Mouse (Mus musculus) heart, embryonic 10.5 days (tissue): Measurements from ENCODE around the gene Fhl2. TPM values are rescaled to one million over a fixed set of nuclear protein-coding genes. Genes with fewer than 3 reads are reported as not detected.
A peak's percentile ranks its signal among the peaks of the same experiment; 100 is the strongest.

Source experiments
- DNase-seq: peaks from one replicate; pipeline ENCODE4 v3.0.0-alpha.2; 2017; ENCODE audit warnings: low spot score
- H3K27ac ChIP-seq: fragments of 300-500 bp; sonication (generic); 2 replicates; pipeline ENCODE4 v1.5.1; 2016; ENCODE audit warnings: mild to moderate bottlenecking
- H3K27me3 ChIP-seq: fragments of 300-500 bp; sonication (generic); 2 replicates; pipeline ENCODE4 v1.6.1; 2016; ENCODE audit warnings: mild to moderate bottlenecking; ENCODE audit not compliant: poor library complexity, insufficient read depth, severe bottlenecking
- H3K36me3 ChIP-seq: fragments of 300-500 bp; sonication (generic); 2 replicates; pipeline ENCODE4 v1.6.1; 2016; ENCODE audit warnings: mild to moderate bottlenecking, moderate library complexity
- H3K4me1 ChIP-seq: fragments of 300-500 bp; sonication (generic); 2 replicates; pipeline ENCODE4 v1.6.1; 2016; ENCODE audit warnings: mild to moderate bottlenecking
- H3K4me3 ChIP-seq: fragments of 300-500 bp; sonication (generic); 2 replicates; pipeline ENCODE4 v1.5.1; 2016; ENCODE audit warnings: mild to moderate bottlenecking, moderate library complexity
- H3K9me3 ChIP-seq: fragments of 300-500 bp; sonication (generic); 2 replicates; pipeline ENCODE4 v1.6.1; 2016; ENCODE audit warnings: mild to moderate bottlenecking, moderate library complexity
- WGBS: fragments of 180-500 bp; shearing (Covaris S2); methylation state at CpG from one replicate; pipeline ENCODE4 v1.1.7; 2016; 5-methylcytosine and 5-hydroxymethylcytosine counted together
- polyA plus RNA-seq: library from polyadenylated mRNA; unstranded; fragments of >200 nt; fragmentation: Nextera tagmentation; extraction: Ambion mirVana; gene quantifications from 2 replicates; pipeline ENCODE4 v1.2.1, GENCODE M21; 2016

Fhl2 gene
- polyA plus RNA-seq: 112 and 178 TPM in 2 replicates

DNA sequence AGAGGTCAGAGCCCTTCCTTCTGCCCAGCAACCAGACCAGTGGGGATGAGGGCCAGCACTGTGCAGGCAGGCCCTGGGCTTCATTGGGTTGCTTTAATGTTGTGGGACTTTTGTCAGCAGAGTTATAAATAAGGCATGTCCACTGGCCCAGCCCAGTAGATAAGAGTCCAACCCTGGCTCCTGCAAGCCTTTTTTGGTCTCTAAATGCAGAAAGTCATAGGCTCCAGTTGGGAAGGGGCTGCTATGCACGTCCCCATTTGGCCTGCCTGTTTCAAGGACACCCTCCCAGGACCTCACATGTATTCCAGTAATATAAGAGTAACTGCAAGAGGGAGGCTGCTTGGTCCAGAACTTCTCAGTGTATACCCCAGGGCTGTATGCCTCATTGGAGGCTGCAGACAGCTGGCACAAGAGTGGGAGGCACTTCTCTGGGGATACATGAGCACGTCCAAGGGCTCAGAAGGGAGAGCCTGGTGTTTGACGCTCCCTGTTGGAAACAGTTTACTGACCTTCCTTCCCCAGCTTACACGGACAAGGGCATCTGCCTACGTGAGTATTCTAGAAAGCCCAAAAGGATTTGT, at the start of gene Fhl2:
Gene Fhl2 (minus strand): TSS at position 324 of the 581 bp plus-strand sequence.
- no peak for DNase-seq
- H3K4me3 ChIP-seq: peak within 1 kb of the TSS; percentile 35

DNA sequence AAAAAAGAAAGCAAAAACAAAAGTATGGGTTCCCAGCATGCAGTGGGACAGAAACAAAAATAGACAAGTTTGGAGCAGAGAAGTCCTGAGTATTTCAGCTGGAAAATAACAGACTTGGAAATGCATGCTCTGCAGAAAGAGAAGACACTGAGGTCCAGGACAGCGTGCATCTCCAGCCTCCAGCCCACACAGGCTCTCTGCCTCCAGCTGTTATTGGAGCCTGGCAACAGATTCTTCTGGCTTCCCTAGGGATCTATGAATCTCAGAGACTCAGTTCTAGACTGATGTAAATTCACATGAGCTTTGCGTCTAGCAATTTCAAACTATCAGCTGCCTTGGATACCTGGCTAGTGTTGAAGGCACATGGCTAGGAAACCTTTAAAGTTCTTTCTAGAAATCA, 48.2 kb upstream of the Fhl2 start:
- whole genome bisulfite sequencing: 78% methylated on average over 2 of the region's 2 CpGs
- Histone ChIP-seq H3K27me3 (no peaks in the 10 kb centered on the region), H3K9me3 (no peaks in the 10 kb centered on the region), H3K4me3 (no peak overlapping the region), H3K36me3 (no peaks in the 10 kb centered on the region), H3K27ac (no peak overlapping the region), H3K4me1 (peaks cover 38% of the 10 kb centered on the region)
- no peak for DNase-seq

More for the DNA sequence above, at the start of gene Fhl2:
- Histone ChIP-seq H3K4me1 (peaks cover 27% of the 10 kb centered on the region), H3K27me3 (no peaks in the 10 kb centered on the region), H3K36me3 (no peaks in the 10 kb centered on the region), H3K27ac (peak within 1 kb of the TSS; percentile 83), H3K9me3 (no peaks in the 10 kb centered on the region)
- WGBS: 54% methylated on average over 5 of the region's 5 CpGs

GRCm38 (mm10) chr1:43241208-43241607, 44.4 kb upstream of the Fhl2 start:
- WGBS: 75% methylated on average over 2 of the region's 2 CpGs
- Histone ChIP-seq H3K36me3 (no peaks in the 10 kb centered on the region), H3K27me3 (no peaks in the 10 kb centered on the region), H3K27ac (no peak overlapping the region), H3K4me1 (peaks cover 32% of the 10 kb centered on the region), H3K9me3 (no peaks in the 10 kb centered on the region), H3K4me3 (no peak overlapping the region)
- DNase-seq: no peak

DNA sequence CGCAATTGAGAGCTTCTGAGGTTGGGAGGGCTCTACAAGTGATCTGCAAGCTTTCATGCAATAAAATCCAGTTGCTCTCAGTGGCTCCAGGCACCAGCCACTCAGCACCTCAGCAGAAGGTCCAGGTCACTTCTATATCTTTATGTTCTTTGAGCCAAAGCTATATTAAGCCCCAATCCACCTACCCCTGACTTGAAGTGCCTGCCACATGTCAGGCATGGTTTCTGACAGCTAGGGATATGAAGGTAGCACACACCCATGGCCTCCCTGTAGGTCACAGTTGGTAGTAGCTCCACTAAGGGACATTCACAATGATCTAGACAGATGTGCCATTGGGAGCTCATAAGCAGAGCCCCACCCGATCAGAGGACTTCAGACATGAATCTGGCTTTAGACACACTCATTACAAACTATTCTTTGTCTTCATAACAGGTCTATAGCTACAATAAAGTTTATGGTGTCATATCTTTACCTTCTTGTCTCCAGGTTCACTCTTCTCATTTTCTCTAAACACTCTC, 43.1 kb upstream of the Fhl2 start:
- H3K27me3 ChIP-seq: no peaks in the 10 kb centered on the region
- no peak overlapping the region for H3K4me3 ChIP-seq
- H3K36me3 ChIP-seq: no peaks in the 10 kb centered on the region
- WGBS: 59% methylated on average over 2 of the region's 2 CpGs
- H3K27ac ChIP-seq: no peak overlapping the region; the same call in 1 of the 2 replicates
- peaks cover 38% of the 10 kb centered on the region for H3K4me1 ChIP-seq
- DNase-seq: no peak
- no peaks in the 10 kb centered on the region for H3K9me3 ChIP-seq

DNA sequence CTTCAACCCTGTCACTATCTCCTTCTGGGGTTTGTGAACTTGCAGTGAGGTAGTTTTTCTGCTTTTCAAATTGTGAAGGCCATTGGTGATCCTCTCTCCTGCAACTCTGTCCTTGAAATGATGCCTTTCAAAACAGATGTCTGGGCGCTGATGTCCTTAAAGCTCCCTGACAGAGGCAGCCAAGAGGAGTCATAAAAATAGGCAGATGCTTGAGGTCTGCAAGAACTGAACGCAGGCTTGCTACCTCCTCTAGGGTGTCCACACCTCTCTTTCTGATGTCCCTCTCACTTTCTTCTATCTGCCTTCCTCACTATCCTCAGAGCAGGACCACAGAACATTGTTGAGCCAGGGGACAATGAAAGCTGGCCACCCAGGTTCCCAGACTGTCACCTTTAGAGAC, 41.7 kb upstream of the Fhl2 start:
- peaks cover 38% of the 10 kb centered on the region for H3K4me1 ChIP-seq
- H3K9me3 ChIP-seq: no peaks in the 10 kb centered on the region
- H3K27ac ChIP-seq: peak overlapping the region; percentile 42; the same call in 1 of the 2 replicates
- no peak for DNase-seq
- H3K4me3 ChIP-seq: no peak overlapping the region
- H3K27me3 ChIP-seq: no peaks in the 10 kb centered on the region
- no peaks in the 10 kb centered on the region for H3K36me3 ChIP-seq
- 59% methylated on average over 2 of the region's 2 CpGs for WGBS

DNA sequence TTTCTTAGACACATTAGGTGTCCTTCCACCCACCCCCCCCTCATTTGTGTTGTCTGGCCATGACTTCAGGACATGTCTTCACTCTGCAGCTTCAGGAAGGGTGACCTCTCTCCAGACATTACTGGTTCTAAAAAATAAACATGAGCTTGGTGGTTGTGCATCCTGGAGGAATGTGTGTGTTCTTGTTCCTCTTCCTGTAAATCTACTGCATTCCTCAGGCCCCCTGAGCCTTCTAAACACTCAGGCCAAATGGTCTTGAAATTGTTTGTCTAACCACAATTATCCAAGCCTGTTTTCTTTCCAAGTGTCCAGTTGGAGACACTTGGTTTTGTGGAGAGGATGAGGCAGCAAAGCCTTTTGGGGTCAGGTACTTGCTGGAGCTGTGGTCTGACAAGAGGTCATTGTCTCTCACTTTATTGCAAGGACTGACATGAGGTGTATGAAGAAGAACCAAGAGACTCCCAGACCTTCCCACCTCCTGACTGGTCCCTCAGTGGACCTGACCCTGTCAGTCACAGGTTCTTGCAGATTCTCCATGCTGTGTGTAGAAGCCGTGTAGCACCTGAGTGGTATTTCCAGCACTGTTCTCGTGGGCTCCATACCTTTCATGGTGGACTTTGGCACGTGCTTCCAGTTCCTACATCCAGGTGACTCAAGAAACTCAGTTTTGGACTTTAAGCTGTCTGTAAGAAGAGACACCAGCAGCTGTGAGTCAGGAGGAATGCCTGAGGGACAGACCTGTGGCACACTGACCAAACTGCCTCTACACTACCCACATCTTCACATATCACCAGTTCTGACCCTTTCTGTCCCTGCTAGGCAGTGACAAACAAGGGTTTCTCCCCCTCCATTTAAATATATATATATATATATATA, 40.8 kb upstream of the Fhl2 start:
- DNase-seq: no peak
- H3K4me1 ChIP-seq: peaks cover 38% of the 10 kb centered on the region
- no peaks in the 10 kb centered on the region for H3K9me3 ChIP-seq

DNA sequence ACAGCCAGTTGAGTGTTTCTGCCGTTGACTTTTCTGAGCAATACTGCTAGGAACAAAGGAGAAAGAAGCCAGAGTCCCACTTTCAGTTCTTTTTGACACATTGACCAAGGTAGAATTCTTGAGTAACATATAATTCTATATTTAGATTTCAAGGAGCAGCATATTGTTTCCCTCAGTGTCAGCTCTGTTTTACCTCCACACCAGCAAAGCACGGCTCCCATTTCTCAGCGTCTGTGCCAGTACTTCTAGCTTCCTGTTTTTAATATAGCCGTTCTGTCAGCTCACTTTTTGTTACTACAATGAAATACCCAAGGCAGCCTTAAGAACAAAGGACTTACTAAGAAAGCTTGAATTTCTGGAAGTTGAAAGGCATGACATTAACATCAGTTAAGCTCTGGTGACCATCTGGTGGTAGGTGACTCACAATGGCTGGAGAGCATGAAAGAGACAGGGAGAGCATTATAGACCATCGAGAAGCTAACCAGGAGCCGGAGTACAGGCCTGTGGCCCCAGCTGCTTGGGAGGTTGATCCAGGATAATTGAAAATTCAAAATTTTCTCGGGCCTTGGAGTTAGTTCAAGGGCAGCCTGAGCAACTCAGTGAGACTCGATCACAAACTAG, 28.9 kb upstream of the Fhl2 start:
- Histone ChIP-seq H3K36me3 (no peaks in the 10 kb centered on the region), H3K27ac (peak overlapping the region; percentile 16; the same call in 1 of the 2 replicates), H3K27me3 (no peaks in the 10 kb centered on the region), H3K4me1 (peaks cover 5% of the 10 kb centered on the region; the same call in 1 of the 2 replicates), H3K9me3 (no peaks in the 10 kb centered on the region), H3K4me3 (no peak overlapping the region)
- 68% methylated on average over 8 of the region's 8 CpGs for whole genome bisulfite sequencing
- DNase-seq: no peak

More for the DNA sequence above, 40.8 kb upstream of the Fhl2 start:
- WGBS: 88% methylated on average over 3 of the region's 3 CpGs
- H3K27me3 ChIP-seq: no peaks in the 10 kb centered on the region
- no peak overlapping the region for H3K4me3 ChIP-seq
- peak overlapping the region; percentile 69 for H3K27ac ChIP-seq
- no peaks in the 10 kb centered on the region for H3K36me3 ChIP-seq

GRCm38 (mm10) chr1:43224943-43225342, 28.2 kb upstream of the Fhl2 start:
- WGBS: 81% methylated on average over 4 of the region's 4 CpGs

GRCm38 (mm10) chr1:43224171-43224570, 27.4 kb upstream of the Fhl2 start:
- H3K4me1 ChIP-seq: peaks cover 5% of the 10 kb centered on the region; the same call in 1 of the 2 replicates
- no peak for DNase-seq
- no peaks in the 10 kb centered on the region for H3K27me3 ChIP-seq
- H3K27ac ChIP-seq: no peak overlapping the region
- H3K9me3 ChIP-seq: no peaks in the 10 kb centered on the region
- no peak overlapping the region for H3K4me3 ChIP-seq
- WGBS: 62% methylated on average over 2 of the region's 2 CpGs
- H3K36me3 ChIP-seq: no peaks in the 10 kb centered on the region

More at GRCm38 (mm10) chr1:43224943-43225342, 28.2 kb upstream of the Fhl2 start:
- Histone ChIP-seq H3K27ac (no peak overlapping the region), H3K36me3 (no peaks in the 10 kb centered on the region), H3K27me3 (no peaks in the 10 kb centered on the region), H3K4me3 (no peak overlapping the region), H3K4me1 (peaks cover 5% of the 10 kb centered on the region; the same call in 1 of the 2 replicates), H3K9me3 (no peaks in the 10 kb centered on the region)
- no peak for DNase-seq

- Histone ChIP-seq H3K27ac (no peak overlapping the region), H3K9me3 (no peaks in the 10 kb centered on the region), H3K36me3 (no peaks in the 10 kb centered on the region), H3K4me3 (no peak overlapping the region), H3K27me3 (no peaks in the 10 kb centered on the region), H3K4me1 (peaks cover 5% of the 10 kb centered on the region; the same call in 1 of the 2 replicates)
- no peak for DNase-seq
- WGBS: 88% methylated on average over 5 of the region's 5 CpGs
Observed at GRCm38 (mm10) chr1:43223097-43223496, 26.3 kb upstream of the Fhl2 start.

DNA sequence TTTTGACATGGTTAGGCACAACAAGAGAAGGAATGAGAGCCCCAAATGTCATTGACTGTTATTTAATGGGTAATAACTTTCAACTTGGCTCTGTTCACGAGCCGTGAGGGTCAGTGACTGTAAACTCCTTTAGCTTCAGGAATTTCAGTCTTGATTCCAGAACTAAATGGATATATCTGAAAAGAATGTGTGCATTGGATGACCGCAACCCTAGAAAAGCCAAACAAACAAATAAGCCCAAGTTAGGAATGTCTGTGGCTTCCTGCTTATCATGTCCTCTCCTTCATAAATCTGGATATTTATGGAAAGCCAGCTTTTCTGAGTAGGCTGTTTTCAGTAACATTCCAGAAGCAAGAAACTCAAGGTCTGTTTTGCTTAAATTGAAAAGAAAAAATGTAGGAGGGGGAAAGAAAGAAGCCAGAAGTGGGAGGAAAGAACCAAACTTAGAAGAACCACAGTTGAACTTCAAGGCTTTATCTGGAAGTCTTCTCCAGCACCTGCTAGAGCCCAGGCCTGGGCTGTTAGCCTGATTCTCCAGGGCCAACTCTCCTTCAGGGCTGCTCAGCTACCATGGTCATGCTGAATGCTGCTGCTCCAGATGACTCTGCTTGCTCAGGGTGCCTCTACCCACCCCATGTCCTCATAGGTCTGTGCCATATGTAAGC, 21.4 kb upstream of the Fhl2 start:
- Histone ChIP-seq H3K4me1 (peaks cover 7% of the 10 kb centered on the region), H3K27ac (no peak overlapping the region), H3K36me3 (no peaks in the 10 kb centered on the region), H3K27me3 (no peaks in the 10 kb centered on the region), H3K4me3 (no peak overlapping the region), H3K9me3 (no peaks in the 10 kb centered on the region)
- WGBS: 90% methylated on average over 3 of the region's 3 CpGs
- no peak for DNase-seq

DNA sequence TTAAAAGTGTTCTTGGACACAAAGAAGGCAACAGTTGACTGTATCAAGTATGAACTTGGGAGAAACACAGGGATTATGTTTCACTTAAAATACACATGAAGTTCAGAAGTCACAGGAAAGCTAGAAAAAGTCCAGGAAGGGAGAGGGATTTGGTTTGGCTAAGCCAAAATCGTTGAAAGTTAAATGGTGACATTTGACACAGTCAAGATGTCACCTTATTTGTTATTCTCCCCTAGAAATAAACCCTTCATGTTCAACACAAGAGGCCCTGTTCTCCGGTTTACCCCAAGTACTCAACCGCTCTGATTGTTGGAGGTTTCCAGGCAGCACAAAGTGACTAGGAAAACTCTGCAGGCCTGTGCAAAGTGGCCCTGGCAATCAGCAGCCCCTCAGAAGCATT, 18.8 kb upstream of the Fhl2 start:
- Histone ChIP-seq H3K4me1 (peaks cover 11% of the 10 kb centered on the region), H3K27me3 (no peaks in the 10 kb centered on the region), H3K9me3 (no peaks in the 10 kb centered on the region), H3K4me3 (no peak overlapping the region), H3K27ac (peak overlapping the region; percentile 23; the same call in 1 of the 2 replicates), H3K36me3 (no peaks in the 10 kb centered on the region)
- WGBS: 35% methylated on average over 3 of the region's 3 CpGs
- DNase-seq: no peak
